Mouse (Mus musculus): ENCODE results near the gene Kcnd3. TPM values are rescaled to one million over a fixed set of nuclear protein-coding genes. Genes with fewer than 3 reads are reported as not detected.

Kcnd3 gene
- total RNA-seq, 2 experiments from 2014 or later: 40.5 to 63.4 TPM

GRCm38 (mm10) chr3:105452556-105453213 lies 555 bp downstream of the Kcnd3 start:
- intact Hi-C loops (cut with DNase I): loop anchor here (5.0 kb wide), 3 partner anchors 75 to 215 kb away; no protein-coding TSS in a partner anchor
- peak; percentile 53 to 70 for DNase-seq (ENCODE audit: low spot score in 2 of 2)

- intact Hi-C loops (cut with DNase I): loop anchor here (5.0 kb wide), 3 partner anchors 74 to 214 kb away; no protein-coding TSS in a partner anchor
- no peak for DNase-seq (ENCODE audit: low spot score in 2 of 2)
These were observed 1.3 kb downstream of the Kcnd3 start for GRCm38 (mm10) chr3:105453214-105453950.

GRCm38 (mm10) chr3:105457657-105458056 lies 5.5 kb downstream of the Kcnd3 start:
- DNase-seq (ENCODE audit: low spot score in 2 of 2): no peak
- intact Hi-C loops (cut with DNase I): no loop called here

- no peak for DNase-seq (ENCODE audit: low spot score in 2 of 2)
- intact Hi-C loops (cut with DNase I): no loop called here
These were observed 14.4 kb downstream of the Kcnd3 start for GRCm38 (mm10) chr3:105466538-105466937.

- intact Hi-C loops (cut with DNase I): no loop called here
- DNase-seq (ENCODE audit: low spot score in 2 of 2): no peak
These were observed 20.4 kb downstream of the Kcnd3 start for GRCm38 (mm10) chr3:105472564-105472963.

GRCm38 (mm10) chr3:105476408-105476807 lies 24.3 kb downstream of the Kcnd3 start:
- intact Hi-C loops (cut with DNase I): no loop called here
- no peak for DNase-seq (ENCODE audit: low spot score in 2 of 2)

- DNase-seq (ENCODE audit: low spot score in 2 of 2): no peak
- intact Hi-C loops (cut with DNase I): no loop called here
These were observed 26.7 kb downstream of the Kcnd3 start for GRCm38 (mm10) chr3:105478876-105479275.

- no peak for DNase-seq (ENCODE audit: low spot score in 2 of 2)
- intact Hi-C loops (cut with DNase I): no loop called here
These were observed 29.3 kb downstream of the Kcnd3 start for GRCm38 (mm10) chr3:105481419-105481818.

GRCm38 (mm10) chr3:105483651-105484052 lies 31.5 kb downstream of the Kcnd3 start:
- DNase-seq (ENCODE audit: low spot score in 2 of 2): no peak
- intact Hi-C loops (cut with DNase I): no loop called here

- intact Hi-C loops (cut with DNase I): no loop called here
These were observed 35.0 kb downstream of the Kcnd3 start for GRCm38 (mm10) chr3:105487171-105487570.

GRCm38 (mm10) chr3:105489607-105490006 lies 37.5 kb downstream of the Kcnd3 start:
- intact Hi-C loops (cut with DNase I): no loop called here
- peak; percentile 74 to 84 for DNase-seq (ENCODE audit: low spot score in 2 of 2)

More at GRCm38 (mm10) chr3:105487171-105487570, 35.0 kb downstream of the Kcnd3 start:
- DNase-seq (ENCODE audit: low spot score in 2 of 2): no peak

GRCm38 (mm10) chr3:105494886-105495285 lies 42.8 kb downstream of the Kcnd3 start:
- intact Hi-C loops (cut with DNase I): no loop called here
- DNase-seq (ENCODE audit: low spot score in 2 of 2): no peak

GRCm38 (mm10) chr3:105496216-105496615 lies 44.1 kb downstream of the Kcnd3 start:
- intact Hi-C loops (cut with DNase I): no loop called here
- DNase-seq (ENCODE audit: low spot score in 2 of 2): no peak

- DNase-seq (ENCODE audit: low spot score in 2 of 2): no peak
- intact Hi-C loops (cut with DNase I): no loop called here
These were observed 44.8 kb downstream of the Kcnd3 start for GRCm38 (mm10) chr3:105496935-105497334.

GRCm38 (mm10) chr3:105501071-105501470 lies 48.9 kb downstream of the Kcnd3 start:
- intact Hi-C loops (cut with DNase I): no loop called here
- DNase-seq (ENCODE audit: low spot score in 2 of 2): no peak

- DNase-seq (ENCODE audit: low spot score in 2 of 2): no peak
- intact Hi-C loops (cut with DNase I): no loop called here
These were observed 52.1 kb downstream of the Kcnd3 start for GRCm38 (mm10) chr3:105504272-105504671.

GRCm38 (mm10) chr3:105505161-105505872 lies 53.2 kb downstream of the Kcnd3 start:
- no peak for DNase-seq (ENCODE audit: low spot score in 2 of 2)
- intact Hi-C loops (cut with DNase I): no loop called here

- intact Hi-C loops (cut with DNase I): no loop called here
- DNase-seq (ENCODE audit: low spot score in 2 of 2): no peak
These were observed 53.7 kb downstream of the Kcnd3 start for GRCm38 (mm10) chr3:105505873-105506170.

- DNase-seq (ENCODE audit: low spot score in 2 of 2): no peak
- intact Hi-C loops (cut with DNase I): no loop called here
These were observed 54.5 kb downstream of the Kcnd3 start for GRCm38 (mm10) chr3:105506592-105506991.

- intact Hi-C loops (cut with DNase I): no loop called here
- no peak for DNase-seq (ENCODE audit: low spot score in 2 of 2)
These were observed 57.2 kb downstream of the Kcnd3 start for GRCm38 (mm10) chr3:105509321-105509720.

GRCm38 (mm10) chr3:105511836-105512235 lies 59.7 kb downstream of the Kcnd3 start:
- intact Hi-C loops (cut with DNase I): no loop called here
- DNase-seq (ENCODE audit: low spot score in 2 of 2): no peak
